Mouse (Mus musculus) forebrain, embryonic 14.5 days (tissue): ENCODE measurements around the gene Inpp4b. TPM values are rescaled to one million over a fixed set of nuclear protein-coding genes. Genes with fewer than 3 reads are reported as not detected.

Source experiments
- ATAC-seq: fragments of 200-750 bp; cut with Nextera tagmentation; 2 replicates; pipeline ENCODE4 v1.8.0; 2017; ENCODE audit warnings: mild to moderate bottlenecking, moderate library complexity
- DNase-seq: peaks from one replicate; pipeline ENCODE4 v3.0.0-alpha.2; 2015; ENCODE audit warnings: low spot score
- H3K27ac ChIP-seq: fragments of 300-500 bp; sonication (generic); 2 replicates; pipeline ENCODE4 v1.5.1; 2014; ENCODE audit warnings: low read depth, mild to moderate bottlenecking, control low read depth, low read length, moderate library complexity
- H3K27me3 ChIP-seq: fragments of 300-500 bp; sonication (generic); replicated peaks from 2 replicates; pipeline ENCODE4 v1.6.1; 2014; ENCODE audit warnings: low read length, control low read depth, mixed read lengths; ENCODE audit not compliant: control insufficient read depth, insufficient read depth
- H3K36me3 ChIP-seq: fragments of 300-500 bp; sonication (generic); 2 replicates; pipeline ENCODE4 v1.6.1; 2014; ENCODE audit warnings: low read length, control low read depth; ENCODE audit not compliant: control insufficient read depth, insufficient read depth
- H3K4me1 ChIP-seq: fragments of 300-500 bp; sonication (generic); 2 replicates; pipeline ENCODE4 v1.6.1; 2014; ENCODE audit warnings: antibody characterized with exemption, low read length, control low read depth; ENCODE audit not compliant: control insufficient read depth, insufficient read depth
- H3K4me2 ChIP-seq: fragments of 300-500 bp; sonication (generic); 2 replicates; pipeline ENCODE4 v1.6.1; 2014; ENCODE audit warnings: mild to moderate bottlenecking, control low read depth, low read length
- H3K4me3 ChIP-seq: fragments of 300-500 bp; sonication (generic); 2 replicates; pipeline ENCODE4 v1.5.1; 2014; ENCODE audit warnings: low read depth, low read length, control low read depth
- H3K9ac ChIP-seq: fragments of 300-500 bp; sonication (generic); 2 replicates; pipeline ENCODE4 v1.6.1; 2014; ENCODE audit warnings: mild to moderate bottlenecking, low read length, control low read depth, moderate library complexity
- H3K9me3 ChIP-seq: fragments of 300-500 bp; sonication (generic); replicated peaks from 2 replicates; pipeline ENCODE4 v1.6.1; 2016; ENCODE audit warnings: low read length, control low read depth, mixed read lengths; ENCODE audit not compliant: control insufficient read depth
- WGBS: fragments of 180-500 bp; shearing (Covaris S2); extraction: QIAGEN DNeasy Blood & Tissue Kit; methylation state at CpG from one replicate; pipeline ENCODE4 v1.1.7; 2014; 5-methylcytosine and 5-hydroxymethylcytosine counted together
- polyA plus RNA-seq: library from polyadenylated mRNA; unstranded; fragments of >200 nt; fragmentation: Nextera tagmentation; extraction: Ambion mirVana; gene quantifications from 2 replicates; pipeline ENCODE4 v1.2.1, GENCODE M21; 2014

Inpp4b gene
- polyA plus RNA-seq, result 2.4 and 6.6 TPM in 2 replicates

DNA sequence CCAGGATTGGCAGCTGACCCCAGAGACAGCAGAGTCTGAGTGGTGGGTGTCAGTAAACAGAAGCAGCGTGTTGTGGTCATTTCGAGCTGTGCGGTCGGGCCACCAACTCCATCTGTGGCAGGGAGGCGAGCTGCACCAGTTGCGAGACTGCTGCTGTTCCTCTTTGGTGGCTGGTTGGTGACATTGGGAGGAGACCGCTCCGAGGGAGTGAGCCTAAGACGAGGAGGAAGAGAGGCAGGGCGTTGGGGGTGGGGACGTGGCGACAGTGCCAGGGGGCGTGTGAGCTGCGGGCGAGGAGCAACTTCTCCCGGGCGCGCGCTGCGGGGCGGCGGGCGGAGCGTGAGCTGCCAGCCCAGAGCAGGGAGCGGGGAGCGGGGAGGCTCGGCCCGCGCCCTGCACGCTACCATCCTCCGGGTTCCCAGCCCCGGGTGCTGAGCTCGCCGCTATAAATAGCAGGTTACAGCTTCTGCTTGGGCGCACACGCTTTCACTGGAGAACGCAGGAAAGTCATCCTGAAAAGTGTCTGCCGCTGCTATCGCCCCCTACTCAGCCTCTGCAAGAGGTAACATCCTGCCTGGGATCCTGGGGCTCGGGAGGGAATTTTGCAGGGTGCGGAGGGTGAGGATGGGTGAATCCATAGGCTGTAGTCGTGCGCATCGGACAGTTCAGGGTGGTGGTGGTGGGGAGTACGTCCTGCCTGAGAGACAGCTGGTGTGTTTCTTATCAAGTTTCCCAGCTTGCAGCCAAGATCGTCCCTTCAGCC lies at the start of gene Inpp4b:
Gene Inpp4b (plus strand): TSS at position 321 of the 763 bp plus-strand sequence.
- peak; percentile 83 for ATAC-seq
- Histone ChIP-seq H3K27ac (peak within 1 kb of the TSS; percentile 27; the same call in 1 of the 2 replicates), H3K4me1 (peaks cover 9% of the 10 kb centered on the region; the same call in 1 of the 2 replicates), H3K27me3 (no peaks in the 10 kb centered on the region), H3K9me3 (no peaks in the 10 kb centered on the region; the same call in 1 of the 2 replicates), H3K4me3 (peak within 1 kb of the TSS; percentile 56), H3K36me3 (no peaks in the 10 kb centered on the region), H3K4me2 (peak within 1 kb of the TSS; percentile 92), H3K9ac (peak within 1 kb of the TSS; percentile 61)
- under 1% methylated on average over 46 of the region's 46 CpGs for WGBS
- peak; percentile 66 for DNase-seq

DNA sequence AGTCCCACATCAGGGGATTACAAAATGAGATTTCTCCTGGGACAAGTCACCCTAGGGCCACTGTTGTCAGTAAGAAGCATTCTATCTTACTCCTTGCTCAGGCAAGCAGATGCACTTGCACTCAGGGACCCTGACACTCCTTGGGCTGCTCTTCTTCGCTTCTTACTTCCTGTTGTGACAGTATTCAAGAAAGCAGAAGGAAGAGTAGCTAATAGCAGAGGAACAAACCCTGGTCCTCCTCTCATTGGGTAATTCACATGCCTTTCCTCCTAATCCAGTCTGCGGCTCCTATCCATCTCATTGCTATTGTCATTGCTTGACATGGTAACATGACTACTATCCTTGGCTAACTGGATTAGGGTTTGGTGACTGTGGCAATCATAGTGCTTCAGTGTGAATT lies 7.1 kb upstream of the Inpp4b start:
- ATAC-seq, result no peak
- no peak overlapping the region for H3K4me2 ChIP-seq
- 82% methylated on average over 2 of the region's 2 CpGs for WGBS

DNA sequence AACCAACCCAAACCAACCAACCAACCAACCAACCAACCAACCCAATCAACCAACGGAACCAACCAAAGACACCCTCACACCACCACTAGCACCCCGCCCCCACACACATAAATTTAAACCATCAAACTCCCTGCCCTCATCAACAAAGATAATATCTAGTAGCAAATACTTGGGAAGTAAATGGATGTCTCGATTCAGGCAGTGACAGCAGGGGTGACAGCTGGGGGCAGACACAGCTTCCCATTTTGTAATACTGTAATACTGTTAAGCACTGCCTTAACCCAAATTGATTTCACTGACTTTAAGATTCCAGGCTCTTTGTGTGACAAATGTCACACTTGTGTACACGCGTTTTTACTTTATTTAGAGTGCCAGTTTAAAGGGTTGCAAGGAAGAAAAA lies 1.2 kb upstream of the Inpp4b start:
- Histone ChIP-seq H3K36me3 (no peaks in the 10 kb centered on the region), H3K4me3 (peak overlapping the region; percentile 56; the same call in 1 of the 2 replicates), H3K4me2 (peak overlapping the region; percentile 92), H3K4me1 (peaks cover 9% of the 10 kb centered on the region; the same call in 1 of the 2 replicates), H3K27ac (no peak overlapping the region), H3K9ac (no peak overlapping the region), H3K9me3 (no peaks in the 10 kb centered on the region; the same call in 1 of the 2 replicates), H3K27me3 (no peaks in the 10 kb centered on the region)
- ATAC-seq (peak; percentile 21), DNase-seq (peak; percentile 41)
- 42% methylated on average over 5 of the region's 5 CpGs for WGBS

More for the DNA sequence above, 7.1 kb upstream of the Inpp4b start:
- H3K9ac ChIP-seq, result no peak overlapping the region
- no peaks in the 10 kb centered on the region for H3K4me1 ChIP-seq
- no peak for DNase-seq
- H3K9me3 ChIP-seq, result no peaks in the 10 kb centered on the region; the same call in 1 of the 2 replicates
- no peaks in the 10 kb centered on the region for H3K36me3 ChIP-seq
- H3K27ac ChIP-seq, result no peak overlapping the region
- H3K4me3 ChIP-seq, result no peak overlapping the region
- no peaks in the 10 kb centered on the region for H3K27me3 ChIP-seq

DNA sequence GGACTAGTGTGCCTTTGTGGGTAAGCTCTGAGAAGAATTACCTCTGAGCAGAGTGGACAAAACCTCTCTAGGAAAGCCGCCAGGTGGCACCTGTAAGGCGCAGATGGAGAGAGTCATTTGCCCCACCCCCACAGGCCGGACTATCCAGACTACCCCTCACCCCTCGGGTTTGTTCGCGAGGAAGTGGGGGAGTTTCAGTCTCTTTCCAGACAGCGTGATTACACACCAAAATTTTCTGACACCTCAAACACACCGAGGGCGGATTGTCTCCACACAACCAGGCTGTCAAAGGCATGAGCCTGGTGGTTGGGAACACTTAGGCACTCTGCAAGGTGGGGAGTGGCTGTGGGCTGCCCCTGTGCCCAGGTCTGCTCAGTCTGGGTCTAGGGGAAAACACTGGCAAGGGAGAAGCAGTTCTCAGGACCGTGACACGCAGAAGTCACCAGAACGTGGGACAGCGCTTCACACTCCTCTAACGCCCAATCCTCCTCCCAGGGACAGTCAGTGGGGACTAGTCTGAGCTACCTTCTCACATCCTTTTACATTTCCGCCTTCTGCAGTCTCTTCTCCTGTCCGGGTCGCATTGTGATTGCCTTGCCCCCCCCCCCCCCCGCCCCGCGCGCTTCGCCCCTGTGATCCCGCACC lies 643 bp upstream of the Inpp4b start:
- DNase-seq, result peak; percentile 72
- peak; percentile 73 for ATAC-seq
- Histone ChIP-seq H3K4me3 (peak overlapping the region; percentile 56), H3K4me1 (peaks cover 9% of the 10 kb centered on the region; the same call in 1 of the 2 replicates), H3K27me3 (no peaks in the 10 kb centered on the region), H3K4me2 (peak overlapping the region; percentile 92), H3K9ac (peak overlapping the region; percentile 61), H3K9me3 (no peaks in the 10 kb centered on the region; the same call in 1 of the 2 replicates), H3K27ac (no peak overlapping the region), H3K36me3 (no peaks in the 10 kb centered on the region)
- 0% methylated on average over 22 of the region's 23 CpGs for WGBS

DNA sequence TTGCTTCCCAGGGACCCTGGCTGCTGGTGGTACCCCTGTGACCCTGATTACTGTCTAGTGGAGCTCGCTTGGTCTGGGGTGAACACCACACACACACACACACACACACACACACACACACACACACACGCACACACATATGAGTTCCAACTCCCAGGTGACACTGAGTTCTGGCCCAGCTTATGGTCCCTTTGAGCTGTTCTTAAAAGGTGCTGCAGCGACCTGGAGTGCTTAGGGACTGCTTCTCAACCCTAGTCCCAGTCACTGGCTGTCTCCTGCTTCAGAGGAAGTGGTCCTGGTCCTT lies 595 bp downstream of the Inpp4b start:
- Histone ChIP-seq H3K9me3 (no peaks in the 10 kb centered on the region; the same call in 1 of the 2 replicates), H3K4me1 (peaks cover 9% of the 10 kb centered on the region; the same call in 1 of the 2 replicates), H3K36me3 (no peaks in the 10 kb centered on the region), H3K4me3 (peak overlapping the region; percentile 56), H3K27ac (no peak overlapping the region), H3K27me3 (no peaks in the 10 kb centered on the region), H3K9ac (peak overlapping the region; percentile 61; the same call in 1 of the 2 replicates), H3K4me2 (peak overlapping the region; percentile 92)
- DNase-seq (no peak), ATAC-seq (no peak)
- WGBS, result 18% methylated on average over 3 of the region's 3 CpGs

DNA sequence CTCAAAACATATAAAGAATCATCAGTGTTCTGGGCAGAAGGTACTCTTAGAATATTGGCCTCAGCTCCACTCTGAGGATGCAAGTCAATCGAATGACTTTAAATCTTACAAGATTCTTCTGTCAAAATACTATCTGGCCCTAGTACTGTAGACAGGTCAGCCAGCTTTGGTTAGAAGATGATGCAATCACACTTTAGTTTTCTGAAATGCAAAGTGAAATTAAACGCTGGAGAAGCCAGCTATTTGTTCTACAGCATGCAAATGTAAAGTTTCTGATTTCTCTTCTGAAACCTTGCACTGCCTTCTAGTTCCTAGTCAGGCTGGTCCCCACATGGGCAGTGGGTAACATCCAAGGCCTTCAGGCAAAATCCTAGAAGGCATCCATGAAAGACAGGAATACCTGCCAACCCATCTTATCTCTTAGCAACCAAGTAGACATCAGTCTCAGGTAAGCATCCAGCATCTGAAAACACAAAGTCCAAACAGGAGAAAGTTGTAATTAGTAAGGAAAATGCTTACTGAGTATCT lies 2.9 kb downstream of the Inpp4b start:
- H3K4me3 ChIP-seq, result no peak overlapping the region
- DNase-seq (no peak), ATAC-seq (no peak)
- no peak overlapping the region for H3K27ac ChIP-seq
- no peaks in the 10 kb centered on the region for H3K36me3 ChIP-seq
- H3K4me1 ChIP-seq, result peaks cover 9% of the 10 kb centered on the region; the same call in 1 of the 2 replicates
- no peaks in the 10 kb centered on the region for H3K27me3 ChIP-seq
- H3K4me2 ChIP-seq, result no peak overlapping the region
- H3K9ac ChIP-seq, result no peak overlapping the region
- H3K9me3 ChIP-seq, result no peaks in the 10 kb centered on the region
- WGBS, result 89% methylated on average over 2 of the region's 2 CpGs

DNA sequence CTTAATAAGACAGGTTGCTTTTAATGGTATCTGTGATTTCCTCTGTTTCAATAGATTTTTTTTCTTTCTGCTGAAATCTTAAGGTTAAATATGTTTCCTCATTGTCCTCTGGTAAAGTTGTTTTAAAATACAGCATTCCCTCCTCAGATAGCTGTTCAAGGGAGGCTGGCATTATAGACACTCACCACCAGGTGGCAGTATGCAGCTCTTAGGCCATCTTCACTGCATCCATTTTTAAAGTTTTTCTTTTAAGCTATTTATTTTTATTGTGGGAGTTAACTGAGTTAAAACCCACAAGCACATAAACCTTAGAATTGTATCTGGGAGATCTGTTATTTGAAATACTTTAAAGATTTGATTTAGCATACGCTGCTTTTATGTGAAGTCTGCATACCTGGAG lies 7.1 kb downstream of the Inpp4b start:
- Histone ChIP-seq H3K9ac (no peak overlapping the region), H3K4me2 (no peak overlapping the region), H3K27me3 (no peaks in the 10 kb centered on the region), H3K36me3 (no peaks in the 10 kb centered on the region), H3K27ac (no peak overlapping the region), H3K4me3 (no peak overlapping the region), H3K9me3 (no peaks in the 10 kb centered on the region), H3K4me1 (no peaks in the 10 kb centered on the region)
- ATAC-seq, result no peak; the same call in 1 of the 2 replicates
- WGBS, result 81% methylated on average over 1 of the region's 1 CpGs
- DNase-seq, result peak; percentile 74

DNA sequence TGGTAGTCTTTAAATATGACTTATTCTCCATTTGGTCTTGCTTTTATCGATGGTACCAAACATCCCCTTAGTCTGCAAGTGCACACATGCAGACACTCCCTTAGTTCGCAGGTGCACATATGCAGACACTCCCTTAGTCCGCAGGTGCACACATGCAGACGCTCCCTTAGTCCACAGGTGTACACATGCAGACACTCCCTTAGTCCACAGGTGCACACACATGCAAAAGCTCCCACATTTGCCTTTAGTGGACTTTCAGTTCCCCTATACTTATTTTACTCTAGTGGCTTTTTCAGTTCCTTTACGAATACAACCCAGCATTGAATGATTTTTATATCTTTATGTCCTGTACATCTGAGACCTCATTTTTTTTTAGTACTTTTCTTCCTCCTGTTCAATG lies 11.1 kb downstream of the Inpp4b start:
- ATAC-seq, result no peak
- 88% methylated on average over 5 of the region's 5 CpGs for WGBS

More for the DNA sequence above, 11.1 kb downstream of the Inpp4b start:
- Histone ChIP-seq H3K4me3 (no peak overlapping the region), H3K9ac (no peak overlapping the region), H3K27me3 (no peaks in the 10 kb centered on the region), H3K27ac (no peak overlapping the region), H3K36me3 (no peaks in the 10 kb centered on the region), H3K9me3 (no peaks in the 10 kb centered on the region), H3K4me2 (no peak overlapping the region), H3K4me1 (no peaks in the 10 kb centered on the region)
- DNase-seq, result no peak
